Mouse (Mus musculus): ENCODE data around the gene Trim2. TPM values are rescaled to one million over a fixed set of nuclear protein-coding genes. Genes with fewer than 3 reads are reported as not detected.

Trim2 gene
- polyA plus RNA-seq, 1 experiment from 2014 or later = 137 TPM

GRCm38 (mm10) chr3:84243116-84243515 is 63.6 kb downstream of the Trim2 start:
- Histone ChIP-seq H3K9me3 (no peaks in the 10 kb centered on the region), H3K4me2 (no peak overlapping the region), H3K9ac (no peak overlapping the region), H3K36me3 (peaks cover 11% of the 10 kb centered on the region), H3K4me1 (replicated peaks) (peaks cover 13% of the 10 kb centered on the region), H3K27ac (no peak overlapping the region), H3K27me3 (no peaks in the 10 kb centered on the region), H3K4me3 (no peak overlapping the region)
- WGBS = 87% methylated on average over 3 of the region's 3 CpGs
- ATAC-seq (ENCODE audit: low FRiP score) = no peak

- Histone ChIP-seq H3K4me2 (no peak overlapping the region), H3K9me3 (no peaks in the 10 kb centered on the region), H3K4me1 (replicated peaks) (peaks cover 7% of the 10 kb centered on the region; the same call in 1 of the 2 replicates), H3K27me3 (no peaks in the 10 kb centered on the region), H3K36me3 (peaks cover 11% of the 10 kb centered on the region), H3K27ac (no peak overlapping the region), H3K9ac (no peak overlapping the region), H3K4me3 (no peak overlapping the region)
- 93% methylated on average over 4 of the region's 4 CpGs for WGBS
- no peak for ATAC-seq (ENCODE audit: low FRiP score)
Observed at GRCm38 (mm10) chr3:84242497-84242896, 64.2 kb downstream of the Trim2 start.

GRCm38 (mm10) chr3:84241098-84241497 is 65.6 kb downstream of the Trim2 start:
- Histone ChIP-seq H3K27me3 (no peaks in the 10 kb centered on the region), H3K4me1 (replicated peaks) (peaks cover 3% of the 10 kb centered on the region; the same call in 1 of the 2 replicates), H3K36me3 (peaks cover 11% of the 10 kb centered on the region), H3K4me3 (no peak overlapping the region), H3K9me3 (no peaks in the 10 kb centered on the region), H3K4me2 (no peak overlapping the region), H3K27ac (no peak overlapping the region), H3K9ac (no peak overlapping the region)
- 94% methylated on average over 4 of the region's 4 CpGs for WGBS
- no peak for ATAC-seq (ENCODE audit: low FRiP score)

- no peak overlapping the region for H3K4me2 ChIP-seq
- WGBS = 58% methylated on average over 10 of the region's 10 CpGs
- H3K4me3 ChIP-seq = no peak overlapping the region
- H3K27ac ChIP-seq = no peak overlapping the region
- H3K9me3 ChIP-seq = no peaks in the 10 kb centered on the region
- peaks cover 18% of the 10 kb centered on the region for H3K4me1 ChIP-seq (replicated peaks)
- no peak for ATAC-seq (ENCODE audit: low FRiP score)
- H3K9ac ChIP-seq = no peak overlapping the region
- H3K36me3 ChIP-seq = peaks cover 3% of the 10 kb centered on the region
- no peaks in the 10 kb centered on the region for H3K27me3 ChIP-seq
Observed at GRCm38 (mm10) chr3:84235420-84236304, 71.0 kb downstream of the Trim2 start.

GRCm38 (mm10) chr3:84234562-84234961 is 72.1 kb downstream of the Trim2 start:
- ATAC-seq (ENCODE audit: low FRiP score) = no peak
- Histone ChIP-seq H3K27ac (no peak overlapping the region), H3K4me1 (replicated peaks) (peaks cover 28% of the 10 kb centered on the region), H3K27me3 (no peaks in the 10 kb centered on the region), H3K9ac (no peak overlapping the region), H3K36me3 (no peaks in the 10 kb centered on the region; the same call in 1 of the 2 replicates), H3K4me2 (no peak overlapping the region), H3K9me3 (no peaks in the 10 kb centered on the region), H3K4me3 (no peak overlapping the region)
- 90% methylated on average over 4 of the region's 4 CpGs for WGBS

DNA sequence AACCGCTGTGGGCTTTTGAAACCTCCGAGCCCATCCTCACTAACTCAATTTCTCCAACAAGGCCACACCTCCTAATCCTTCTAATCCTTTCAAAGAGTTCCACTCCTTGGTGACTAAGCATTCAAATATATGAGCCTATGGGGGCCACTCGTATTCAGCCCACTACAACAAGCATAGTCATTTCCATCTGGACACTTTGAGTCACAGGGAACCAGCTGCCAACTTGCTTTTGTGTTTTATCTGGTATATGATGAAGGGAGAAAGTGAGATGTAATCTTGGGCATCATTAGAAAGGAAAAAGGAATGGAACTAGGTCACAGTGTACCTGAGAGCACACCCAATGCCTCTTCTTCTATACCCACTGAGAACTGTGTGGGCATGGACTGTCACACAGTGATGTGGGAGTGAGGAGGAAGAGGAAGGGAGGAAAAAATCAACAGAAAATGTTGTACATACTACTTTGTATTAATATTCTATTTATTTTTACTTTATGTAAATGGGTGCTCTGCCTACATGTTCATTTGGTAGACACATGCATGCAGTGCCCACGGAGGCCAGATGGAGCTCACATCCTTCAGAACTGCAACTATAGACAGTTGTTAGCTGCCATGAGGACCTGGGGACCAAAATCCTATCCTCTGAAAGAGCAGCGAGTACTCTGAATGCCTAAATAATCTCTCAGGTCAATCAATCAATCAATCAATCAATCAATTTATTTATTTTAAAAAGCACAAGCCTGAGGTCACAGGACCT is 72.8 kb downstream of the Trim2 start:
- 90% methylated on average over 5 of the region's 5 CpGs for WGBS
- no peak for ATAC-seq (ENCODE audit: low FRiP score)

GRCm38 (mm10) chr3:84232312-84232711 is 74.4 kb downstream of the Trim2 start:
- Histone ChIP-seq H3K36me3 (no peaks in the 10 kb centered on the region; the same call in 1 of the 2 replicates), H3K27ac (no peak overlapping the region), H3K4me1 (replicated peaks) (peaks cover 39% of the 10 kb centered on the region), H3K9me3 (no peaks in the 10 kb centered on the region), H3K4me3 (no peak overlapping the region), H3K9ac (no peak overlapping the region), H3K4me2 (no peak overlapping the region), H3K27me3 (no peaks in the 10 kb centered on the region)
- ATAC-seq (ENCODE audit: low FRiP score) = no peak
- WGBS = 92% methylated on average over 6 of the region's 6 CpGs

More for the DNA sequence above, 72.8 kb downstream of the Trim2 start:
- Histone ChIP-seq H3K4me2 (no peak overlapping the region), H3K4me3 (no peak overlapping the region), H3K4me1 (replicated peaks) (peaks cover 34% of the 10 kb centered on the region), H3K9me3 (no peaks in the 10 kb centered on the region), H3K27me3 (no peaks in the 10 kb centered on the region), H3K9ac (no peak overlapping the region), H3K36me3 (no peaks in the 10 kb centered on the region; the same call in 1 of the 2 replicates), H3K27ac (no peak overlapping the region)

- ATAC-seq (ENCODE audit: low FRiP score) = no peak
- 3% methylated on average over 3 of the region's 3 CpGs for WGBS
- Histone ChIP-seq H3K27me3 (no peaks in the 10 kb centered on the region), H3K9ac (no peak overlapping the region), H3K36me3 (no peaks in the 10 kb centered on the region; the same call in 1 of the 2 replicates), H3K27ac (no peak overlapping the region), H3K9me3 (no peaks in the 10 kb centered on the region), H3K4me3 (no peak overlapping the region), H3K4me2 (no peak overlapping the region), H3K4me1 (replicated peaks) (peaks cover 42% of the 10 kb centered on the region)
Observed at GRCm38 (mm10) chr3:84230988-84231387, 75.7 kb downstream of the Trim2 start.

GRCm38 (mm10) chr3:84228911-84229310 is 77.8 kb downstream of the Trim2 start:
- Histone ChIP-seq H3K9ac (no peak overlapping the region), H3K9me3 (no peaks in the 10 kb centered on the region), H3K4me1 (replicated peaks) (peaks cover 33% of the 10 kb centered on the region), H3K27me3 (no peaks in the 10 kb centered on the region), H3K4me3 (peak overlapping the region; percentile 46), H3K36me3 (no peaks in the 10 kb centered on the region; the same call in 1 of the 2 replicates), H3K27ac (0 out of 2 replicates have a peak overlapping the region, but pooled peaks have one; percentile 83), H3K4me2 (peak overlapping the region; percentile 82)
- ATAC-seq (ENCODE audit: low FRiP score) = no peak
- 14% methylated on average over 15 of the region's 15 CpGs for WGBS

- WGBS = 0% methylated on average over 18 of the region's 18 CpGs
- peak overlapping the region; percentile 63 for H3K9ac ChIP-seq
Observed at GRCm38 (mm10) chr3:84228203-84228870, 78.3 kb downstream of the Trim2 start.

DNA sequence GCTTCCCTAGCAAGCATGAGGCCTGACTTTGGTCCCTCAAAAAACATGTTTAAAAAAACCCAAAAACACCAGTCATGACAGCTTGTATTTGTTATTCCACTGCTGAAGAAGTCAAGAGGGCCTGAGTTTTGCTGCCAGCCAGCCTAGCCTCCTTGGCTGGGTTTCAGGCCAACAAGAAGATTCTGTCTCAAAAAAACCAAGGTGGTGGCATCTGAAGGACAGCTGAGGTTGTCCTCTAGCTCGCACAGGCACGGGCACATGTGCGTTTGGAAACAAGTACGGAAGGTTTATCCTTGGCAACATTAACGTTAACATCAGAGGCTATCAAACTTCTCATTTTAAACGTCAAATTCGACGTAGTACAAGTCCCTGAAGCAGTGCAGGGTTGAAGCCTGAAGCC is 79.0 kb downstream of the Trim2 start:
- WGBS = 39% methylated on average over 8 of the region's 8 CpGs
- H3K4me3 ChIP-seq = no peak overlapping the region; the same call in 1 of the 2 replicates
- H3K36me3 ChIP-seq = no peaks in the 10 kb centered on the region
- H3K4me1 ChIP-seq (replicated peaks) = peaks cover 33% of the 10 kb centered on the region
- peak overlapping the region; percentile 56; the same call in 1 of the 2 replicates for H3K27ac ChIP-seq
- ATAC-seq (ENCODE audit: low FRiP score) = no peak
- peak overlapping the region; percentile 82; the same call in 1 of the 2 replicates for H3K4me2 ChIP-seq
- H3K9me3 ChIP-seq = no peaks in the 10 kb centered on the region
- 0 out of 2 replicates have a peak overlapping the region, but pooled peaks have one; percentile 9 for H3K9ac ChIP-seq
- no peaks in the 10 kb centered on the region for H3K27me3 ChIP-seq

More at GRCm38 (mm10) chr3:84228203-84228870, 78.3 kb downstream of the Trim2 start:
- H3K4me1 ChIP-seq (replicated peaks) = peaks cover 33% of the 10 kb centered on the region
- H3K9me3 ChIP-seq = no peaks in the 10 kb centered on the region
- H3K4me3 ChIP-seq = peak overlapping the region; percentile 46
- H3K36me3 ChIP-seq = no peaks in the 10 kb centered on the region
- peak; percentile 86 for ATAC-seq (ENCODE audit: low FRiP score)
- H3K27me3 ChIP-seq = no peaks in the 10 kb centered on the region
- peak overlapping the region; percentile 82 for H3K4me2 ChIP-seq
- peak overlapping the region; percentile 83 for H3K27ac ChIP-seq

DNA sequence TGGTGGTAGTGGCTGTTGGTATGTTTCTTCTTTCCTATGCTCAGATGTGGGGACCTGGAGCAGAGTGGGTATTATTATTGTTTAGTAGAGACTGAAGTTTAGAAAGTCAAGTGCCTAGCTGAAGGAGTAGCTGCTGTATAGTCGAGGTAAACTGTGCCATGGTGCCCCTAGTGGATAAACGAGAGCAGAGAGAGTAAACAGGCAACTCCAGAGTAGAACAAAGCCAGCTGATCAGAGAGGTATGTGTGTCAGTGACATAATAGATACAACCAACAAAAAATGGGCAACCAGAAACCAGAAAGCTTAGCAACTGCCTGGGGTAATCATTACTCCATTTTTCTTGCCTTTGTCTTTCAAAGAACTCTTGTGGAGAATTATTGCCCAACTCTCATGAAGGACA is 81.7 kb downstream of the Trim2 start:
- H3K27ac ChIP-seq = no peak overlapping the region
- 14% methylated on average over 2 of the region's 2 CpGs for WGBS
- H3K4me1 ChIP-seq (replicated peaks) = peaks cover 29% of the 10 kb centered on the region
- H3K27me3 ChIP-seq = no peaks in the 10 kb centered on the region
- no peak for ATAC-seq (ENCODE audit: low FRiP score)
- no peak overlapping the region for H3K4me3 ChIP-seq
- no peaks in the 10 kb centered on the region for H3K36me3 ChIP-seq
- H3K4me2 ChIP-seq = no peak overlapping the region
- no peak overlapping the region for H3K9ac ChIP-seq
- H3K9me3 ChIP-seq = no peaks in the 10 kb centered on the region

Data from hindbrain, embryonic 13.5 days (tissue).